Mouse (Mus musculus) forebrain, postnatal 0 days (tissue): Measurements from ENCODE around the gene Krt8. TPM values are rescaled to one million over a fixed set of nuclear protein-coding genes. Genes with fewer than 3 reads are reported as not detected.

Experiments used
- ATAC-seq: fragments of 200-750 bp; cut with Nextera tagmentation; 2 replicates; pipeline ENCODE4 v1.8.0; 2017; ENCODE audit warnings: mild to moderate bottlenecking, moderate library complexity
- DNase-seq: peaks from one replicate; pipeline ENCODE4 v3.0.0-alpha.2; 2015
- H3K27ac ChIP-seq: fragments of 300-500 bp; sonication (generic); 2 replicates; pipeline ENCODE4 v1.5.1; 2014; ENCODE audit warnings: low read depth, mild to moderate bottlenecking, antibody characterized with exemption, low read length, moderate library complexity, mixed read lengths
- H3K27me3 ChIP-seq: fragments of 300-500 bp; sonication (generic); 2 replicates; pipeline ENCODE4 v1.6.1; 2014; ENCODE audit warnings: mild to moderate bottlenecking, low read length, mixed read lengths; ENCODE audit not compliant: insufficient read depth
- H3K36me3 ChIP-seq: fragments of 300-500 bp; sonication (generic); 2 replicates; pipeline ENCODE4 v1.6.1; 2014; ENCODE audit warnings: mild to moderate bottlenecking, moderate library complexity; ENCODE audit not compliant: insufficient read depth
- H3K4me1 ChIP-seq: fragments of 300-500 bp; sonication (generic); 2 replicates; pipeline ENCODE4 v1.6.1; 2014; ENCODE audit warnings: antibody characterized with exemption; ENCODE audit not compliant: insufficient read depth
- H3K4me2 ChIP-seq: fragments of 300-500 bp; sonication (generic); 2 replicates; pipeline ENCODE4 v1.6.1; 2014; ENCODE audit warnings: low read depth, mild to moderate bottlenecking, moderate library complexity
- H3K4me3 ChIP-seq: fragments of 300-500 bp; sonication (generic); 2 replicates; pipeline ENCODE4 v1.5.1; 2014; ENCODE audit warnings: low read depth, low read length, mixed read lengths
- H3K9ac ChIP-seq: fragments of 300-500 bp; sonication (generic); 2 replicates; pipeline ENCODE4 v1.6.1; 2014; ENCODE audit warnings: mild to moderate bottlenecking
- H3K9me3 ChIP-seq: fragments of 300-500 bp; sonication (generic); 2 replicates; pipeline ENCODE4 v1.6.1; 2016; ENCODE audit warnings: low read length
- CTCF ChIP-seq: sonication (generic); IDR thresholded peaks from 2 replicates; pipeline ENCODE4 v1.5.1; 2016; ENCODE audit warnings: antibody characterized with exemption, control low read depth, low read depth
- WGBS: fragments of 180-500 bp; shearing (Covaris S2); extraction: QIAGEN DNeasy Blood & Tissue Kit; methylation state at CpG from one replicate; pipeline ENCODE4 v1.1.7; 2014; 5-methylcytosine and 5-hydroxymethylcytosine counted together
- polyA plus RNA-seq: library from polyadenylated mRNA; unstranded; fragments of >200 nt; fragmentation: Nextera tagmentation; extraction: Ambion mirVana; gene quantifications from 2 replicates; pipeline ENCODE4 v1.2.1, GENCODE M21; 2015
- total RNA-seq: library from RNA; depleted of rRNA; stranded (reverse); fragments of >200 nt; gene quantifications from 2 replicates; pipeline ENCODE4 v1.2.3, GENCODE M21; 2014

Krt8 gene
- total and polyA plus RNA-seq, 2 experiments from 2014 or later, result 2.2 to 3.9 TPM

GRCm38 (mm10) chr15:102040277-102040676, 36.0 kb upstream of the Krt8 start:
- H3K27me3 ChIP-seq, result no peaks in the 10 kb centered on the region
- WGBS, result 79% methylated on average over 4 of the region's 4 CpGs
- H3K9ac ChIP-seq, result no peak overlapping the region
- no peak overlapping the region for H3K4me3 ChIP-seq
- no peak for TF ChIP-seq CTCF
- H3K36me3 ChIP-seq, result no peaks in the 10 kb centered on the region
- no peak overlapping the region for H3K27ac ChIP-seq
- ATAC-seq (no peak), DNase-seq (no peak)
- H3K4me1 ChIP-seq, result no peaks in the 10 kb centered on the region
- no peak overlapping the region for H3K4me2 ChIP-seq
- no peaks in the 10 kb centered on the region for H3K9me3 ChIP-seq

- Histone ChIP-seq H3K4me3 (no peak overlapping the region), H3K27ac (no peak overlapping the region), H3K27me3 (no peaks in the 10 kb centered on the region), H3K9me3 (no peaks in the 10 kb centered on the region), H3K36me3 (no peaks in the 10 kb centered on the region), H3K9ac (no peak overlapping the region), H3K4me2 (no peak overlapping the region), H3K4me1 (no peaks in the 10 kb centered on the region)
- ATAC-seq, result no peak
- TF ChIP-seq CTCF, result no peak
- no peak for DNase-seq
- WGBS, result 62% methylated on average over 16 of the region's 16 CpGs
Observed at GRCm38 (mm10) chr15:102034121-102035053, 30.1 kb upstream of the Krt8 start.

- Histone ChIP-seq H3K4me1 (no peaks in the 10 kb centered on the region), H3K36me3 (no peaks in the 10 kb centered on the region), H3K27me3 (peaks cover 21% of the 10 kb centered on the region), H3K27ac (no peak within 1 kb of the TSS), H3K9me3 (no peaks in the 10 kb centered on the region), H3K4me3 (0 out of 2 replicates have a peak within 1 kb of the TSS, but pooled peaks have one; percentile 7), H3K4me2 (peak within 1 kb of the TSS; percentile 26; the same call in 1 of the 2 replicates), H3K9ac (no peak within 1 kb of the TSS)
- WGBS, result 4% methylated on average over 28 of the region's 28 CpGs
- no peak for ATAC-seq
- DNase-seq, result no peak
- TF ChIP-seq CTCF, result no peak
Observed at GRCm38 (mm10) chr15:102028040-102028439, 23.8 kb upstream of the Krt8 start, which contains the start of gene Krt18. Gene Krt18, plus strand, starts transcription at chr15:102028180.

GRCm38 (mm10) chr15:102026430-102026829, 22.1 kb upstream of the Krt8 start:
- Histone ChIP-seq H3K27ac (no peak overlapping the region), H3K9ac (no peak overlapping the region), H3K9me3 (no peaks in the 10 kb centered on the region), H3K4me1 (no peaks in the 10 kb centered on the region), H3K4me2 (no peak overlapping the region), H3K4me3 (no peak overlapping the region), H3K36me3 (no peaks in the 10 kb centered on the region), H3K27me3 (peaks cover 21% of the 10 kb centered on the region)
- ATAC-seq (no peak), DNase-seq (no peak)
- no peak for TF ChIP-seq CTCF
- 23% methylated on average over 12 of the region's 12 CpGs for WGBS

DNA sequence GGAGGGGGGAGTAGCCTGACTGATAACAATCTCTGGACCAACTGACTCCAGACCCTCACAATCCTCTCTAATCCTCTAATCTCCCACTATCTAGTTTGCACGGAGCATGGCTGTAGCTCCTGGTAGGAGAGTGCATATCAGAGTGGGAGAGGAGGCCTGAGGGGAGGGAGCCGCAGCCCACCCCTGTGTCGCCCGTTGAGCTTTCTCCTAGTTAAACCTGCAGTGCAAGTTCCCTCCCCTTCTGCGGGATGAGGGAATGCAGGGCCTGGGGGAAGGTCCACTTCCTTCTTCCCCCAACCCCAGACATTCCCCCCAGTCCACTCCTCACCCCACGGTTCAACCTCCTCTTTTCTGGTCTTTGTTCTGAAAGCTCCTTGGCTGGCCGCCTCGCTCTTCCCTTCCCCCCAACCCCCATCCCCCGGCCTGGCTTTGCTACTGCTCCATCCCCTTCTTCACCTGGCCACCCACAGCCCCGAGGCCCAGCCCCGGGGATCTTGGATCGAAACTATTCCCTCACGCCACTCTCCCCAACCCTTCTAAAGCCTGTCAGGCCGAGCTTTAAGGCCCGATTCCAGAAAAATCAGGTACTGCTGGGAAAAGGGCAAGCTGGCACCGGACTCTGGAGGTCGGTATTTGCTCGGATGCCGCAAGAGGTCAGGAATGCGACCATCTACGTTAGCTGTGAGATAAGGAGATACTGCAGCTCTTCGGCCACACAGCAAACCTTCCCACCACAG, 21.0 kb upstream of the Krt8 start:
- Histone ChIP-seq H3K9ac (no peak overlapping the region), H3K4me2 (peak overlapping the region; percentile 8; the same call in 1 of the 2 replicates), H3K27me3 (peaks cover 21% of the 10 kb centered on the region), H3K9me3 (no peaks in the 10 kb centered on the region), H3K36me3 (no peaks in the 10 kb centered on the region), H3K4me3 (no peak overlapping the region), H3K27ac (no peak overlapping the region), H3K4me1 (no peaks in the 10 kb centered on the region)
- no peak for DNase-seq
- ATAC-seq, result no peak
- TF ChIP-seq CTCF, result no peak
- WGBS, result 10% methylated on average over 22 of the region's 22 CpGs

GRCm38 (mm10) chr15:102023888-102024287, 19.6 kb upstream of the Krt8 start:
- 62% methylated on average over 8 of the region's 8 CpGs for whole genome bisulfite sequencing
- H3K4me3 ChIP-seq, result no peak overlapping the region
- no peak for ATAC-seq

DNA sequence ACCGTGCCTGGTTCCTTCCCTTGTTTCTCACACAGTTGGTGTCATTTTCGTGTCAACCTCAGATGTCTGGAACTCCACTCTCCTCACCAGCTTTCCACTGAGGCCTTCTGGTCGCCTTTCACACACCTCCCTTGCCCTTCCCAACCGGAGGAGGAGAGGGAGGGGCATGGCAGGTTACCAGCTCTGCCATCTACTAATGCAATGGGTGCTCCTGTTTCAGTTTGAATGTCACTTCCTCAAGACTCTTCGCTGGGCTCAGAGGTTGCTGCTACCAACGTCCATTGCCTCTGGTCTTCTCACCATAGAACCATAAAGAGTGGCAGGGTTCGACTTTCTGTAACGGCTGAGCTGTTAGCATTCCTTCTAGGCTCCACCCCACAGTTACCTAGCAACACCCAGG, 18.2 kb upstream of the Krt8 start:
- Histone ChIP-seq H3K9ac (no peak overlapping the region), H3K27ac (no peak overlapping the region), H3K4me3 (no peak overlapping the region), H3K4me2 (no peak overlapping the region), H3K27me3 (peaks cover 18% of the 10 kb centered on the region), H3K9me3 (no peaks in the 10 kb centered on the region), H3K4me1 (no peaks in the 10 kb centered on the region), H3K36me3 (no peaks in the 10 kb centered on the region)
- TF ChIP-seq CTCF, result no peak
- DNase-seq (no peak), ATAC-seq (no peak)
- 47% methylated on average over 8 of the region's 8 CpGs for WGBS

More at GRCm38 (mm10) chr15:102023888-102024287, 19.6 kb upstream of the Krt8 start:
- Histone ChIP-seq H3K4me2 (no peak overlapping the region), H3K4me1 (no peaks in the 10 kb centered on the region), H3K36me3 (no peaks in the 10 kb centered on the region), H3K9me3 (no peaks in the 10 kb centered on the region), H3K27me3 (peaks cover 21% of the 10 kb centered on the region), H3K9ac (no peak overlapping the region), H3K27ac (no peak overlapping the region)
- no peak for TF ChIP-seq CTCF
- DNase-seq, result no peak
